Mouse (Mus musculus): Measurements from ENCODE around the gene Fgfr2. TPM values are rescaled to one million over a fixed set of nuclear protein-coding genes. Genes with fewer than 3 reads are reported as not detected.

The Fgfr2 gene
- total RNA-seq, 2 experiments from 2014 or later = 43.7 to 44.3 TPM

DNA sequence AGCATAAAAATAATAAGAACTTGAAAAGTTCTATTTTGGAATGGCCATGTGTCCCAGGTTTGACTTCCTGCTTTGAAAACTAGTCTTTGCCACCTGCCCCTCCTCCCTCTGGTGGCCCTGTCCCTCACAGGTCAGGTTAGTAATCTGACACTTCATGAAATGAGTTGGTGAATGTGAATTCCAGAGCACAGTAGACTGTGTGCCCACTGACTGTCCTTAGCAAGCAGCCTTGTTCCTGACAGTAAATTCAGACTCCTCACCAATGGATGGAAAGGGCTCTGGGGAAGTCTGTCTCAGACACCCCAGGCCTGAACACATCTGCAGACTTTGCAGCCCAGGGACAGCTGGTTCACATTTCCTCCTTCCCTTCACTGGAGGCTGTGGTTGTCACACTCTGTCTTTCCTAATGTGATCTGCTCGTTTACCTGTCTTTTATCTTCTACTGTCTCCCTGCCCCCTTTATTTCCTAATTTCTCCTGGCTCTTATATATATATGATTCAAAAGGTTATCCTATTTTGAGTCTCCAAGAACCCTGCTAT lies 919.0 kb downstream of the Fgfr2 start:
- no peak for DNase-seq (ENCODE audit: extremely low spot score in 1 of 2, low spot score in 1 of 2)

DNA sequence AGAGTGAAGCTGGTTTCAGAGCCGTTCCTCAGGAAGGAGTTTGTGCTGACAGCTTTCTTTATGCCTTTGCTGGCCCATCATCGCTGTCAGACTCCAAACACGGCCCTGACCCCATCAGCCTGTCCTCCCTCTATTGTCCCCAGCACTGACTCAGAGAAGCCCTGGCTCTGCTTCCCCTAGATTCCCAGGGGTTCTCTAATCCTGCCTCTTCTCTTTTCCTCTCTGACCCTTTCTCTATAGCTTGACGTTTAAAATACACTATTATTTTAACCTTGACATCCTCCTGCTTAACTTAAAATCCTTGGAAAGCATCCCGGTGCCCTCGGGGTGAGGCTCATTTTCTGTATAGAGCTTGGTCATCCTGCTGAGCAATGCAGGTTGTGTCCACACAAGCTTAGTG lies 923.5 kb downstream of the Fgfr2 start:
- no peak for DNase-seq (ENCODE audit: extremely low spot score in 1 of 2, low spot score in 1 of 2)

DNA sequence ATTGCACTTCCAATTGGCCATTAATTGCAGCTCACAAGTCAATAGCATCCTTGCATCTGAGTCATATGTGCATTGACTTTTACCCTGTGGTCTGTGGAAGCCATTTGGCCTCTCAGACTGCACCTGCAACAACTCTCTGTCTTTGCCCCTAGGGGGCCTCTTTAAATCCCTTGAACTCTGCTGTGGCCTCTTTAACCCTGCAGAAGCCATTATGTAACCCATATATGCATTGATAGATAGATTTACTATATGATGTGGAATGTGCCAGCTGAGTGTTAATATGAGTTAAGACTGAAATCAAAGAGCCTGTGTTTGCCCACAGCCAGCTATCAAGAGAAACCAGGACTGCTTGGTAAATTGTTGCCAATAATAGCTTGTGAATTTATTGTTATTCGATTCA lies 924.3 kb downstream of the Fgfr2 start:
- DNase-seq (ENCODE audit: extremely low spot score in 1 of 2, low spot score in 1 of 2) = no peak

DNA sequence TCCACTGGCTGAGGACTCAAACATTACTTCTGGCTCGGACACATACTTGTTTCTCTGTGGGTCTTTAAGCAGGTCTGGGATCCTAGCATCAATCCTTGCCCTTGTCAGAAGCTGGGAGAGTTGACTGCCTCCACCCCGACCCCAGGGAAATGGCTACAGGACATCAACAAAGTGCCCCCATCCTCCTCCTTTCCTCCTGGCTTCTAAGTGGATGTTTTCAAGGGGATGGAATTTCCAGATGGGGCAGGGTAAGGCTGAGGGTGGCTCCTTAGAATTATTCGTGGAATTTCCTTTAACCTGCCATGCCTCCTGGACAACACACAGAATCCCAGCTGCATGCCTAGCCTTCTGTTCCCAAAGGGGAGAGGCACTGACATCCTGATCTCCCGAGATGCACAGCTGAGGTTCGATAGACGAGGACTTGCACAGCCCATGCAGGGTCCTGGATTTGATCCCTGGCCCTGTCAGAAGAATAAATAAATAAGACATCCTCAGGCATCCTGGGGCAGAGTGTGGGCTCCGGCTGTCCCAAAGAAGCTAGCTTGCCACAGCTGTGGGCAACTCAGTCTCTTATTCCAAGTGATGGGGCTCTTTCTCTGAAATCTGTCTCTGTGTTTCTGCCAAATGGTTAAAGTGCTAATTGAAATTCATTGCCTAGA lies 925.2 kb downstream of the Fgfr2 start:
- DNase-seq (ENCODE audit: extremely low spot score in 1 of 2, low spot score in 1 of 2) = no peak

DNA sequence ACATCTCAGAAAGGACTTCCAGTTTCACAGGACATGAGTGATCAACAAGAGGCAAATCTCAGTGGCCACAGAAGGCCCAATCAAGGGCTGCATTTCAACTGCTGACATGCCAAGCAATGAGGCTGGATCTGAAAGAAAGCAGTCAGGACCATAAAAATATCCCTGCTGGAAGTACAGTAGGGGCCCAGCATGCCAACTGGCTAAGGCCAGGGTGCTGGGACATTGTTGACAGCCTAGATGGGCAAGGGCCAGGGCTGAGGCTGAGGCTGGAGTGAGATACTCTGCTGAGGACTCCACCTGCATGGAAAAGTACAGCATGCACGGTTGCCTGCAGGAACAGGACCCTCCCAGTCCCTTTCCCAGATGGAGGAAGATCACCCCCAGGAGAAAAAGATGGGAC lies 926.6 kb downstream of the Fgfr2 start:
- DNase-seq (ENCODE audit: extremely low spot score in 1 of 2, low spot score in 1 of 2) = no peak

DNA sequence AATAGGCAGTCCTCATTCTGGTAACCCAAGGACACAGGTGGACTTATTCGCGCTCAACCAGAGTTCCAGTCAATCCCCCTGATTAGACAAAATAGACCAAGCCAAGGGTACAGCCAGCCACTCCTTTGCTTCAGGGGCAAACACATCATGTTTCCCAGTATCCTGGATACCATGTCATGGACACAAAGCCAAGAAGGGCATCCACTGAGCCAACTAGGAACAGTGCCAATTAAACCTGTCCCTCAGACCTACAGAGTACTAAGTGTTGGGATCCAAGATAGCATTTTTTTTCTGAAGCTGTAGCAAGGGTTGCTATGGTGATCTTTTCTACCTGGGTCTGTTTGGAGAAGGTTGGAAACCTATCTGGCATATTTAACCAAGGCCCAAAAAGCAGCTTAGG lies 929.5 kb downstream of the Fgfr2 start:
- no peak for DNase-seq (ENCODE audit: extremely low spot score in 1 of 2, low spot score in 1 of 2)

DNA sequence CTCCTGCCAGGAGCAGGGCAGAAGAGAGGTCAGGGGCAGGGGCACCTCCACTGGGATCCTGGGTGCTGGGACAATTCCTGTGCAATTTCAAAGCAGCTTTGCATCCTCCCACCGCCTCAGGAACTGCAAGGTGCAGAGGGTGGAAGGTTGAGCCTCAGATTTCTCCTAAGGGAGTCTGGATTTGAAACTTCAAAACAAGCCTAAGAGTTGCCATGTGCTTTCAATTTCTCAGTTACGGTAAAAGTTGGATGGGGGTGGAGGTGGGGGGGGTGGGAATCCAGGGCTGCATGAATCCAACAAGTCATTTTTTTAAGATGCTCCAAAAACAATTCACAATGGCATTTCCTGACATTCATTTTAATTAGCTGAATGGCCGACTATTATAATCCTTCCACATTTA lies 935.7 kb downstream of the Fgfr2 start:
- DNase-seq (ENCODE audit: extremely low spot score in 1 of 2, low spot score in 1 of 2) = no peak

DNA sequence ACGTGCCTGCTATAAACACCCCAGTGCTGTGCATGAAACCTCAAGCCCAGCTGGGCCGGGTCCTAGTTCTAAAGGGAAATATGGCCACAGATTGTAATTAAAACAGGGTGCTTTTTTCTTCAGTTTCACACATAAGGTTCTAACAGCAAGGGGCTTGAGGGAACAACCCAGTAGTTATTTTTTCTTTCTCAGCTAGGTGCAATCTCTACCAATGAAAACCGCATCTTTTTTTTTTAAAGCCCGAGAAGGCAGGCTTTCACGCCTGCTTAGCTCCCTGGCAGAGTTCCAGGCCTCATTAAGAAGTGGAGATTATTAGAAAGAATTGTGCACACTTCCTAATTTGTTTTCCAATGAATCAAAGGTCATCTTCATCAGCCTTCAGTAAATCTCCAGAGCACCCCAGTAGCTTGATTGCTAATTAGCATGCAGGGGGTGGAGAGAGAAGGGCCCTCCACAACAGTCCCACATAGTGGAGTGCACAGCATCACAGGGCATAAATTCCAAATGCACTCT lies 939.2 kb downstream of the Fgfr2 start:
- DNase-seq (ENCODE audit: extremely low spot score in 1 of 2, low spot score in 1 of 2) = no peak

DNA sequence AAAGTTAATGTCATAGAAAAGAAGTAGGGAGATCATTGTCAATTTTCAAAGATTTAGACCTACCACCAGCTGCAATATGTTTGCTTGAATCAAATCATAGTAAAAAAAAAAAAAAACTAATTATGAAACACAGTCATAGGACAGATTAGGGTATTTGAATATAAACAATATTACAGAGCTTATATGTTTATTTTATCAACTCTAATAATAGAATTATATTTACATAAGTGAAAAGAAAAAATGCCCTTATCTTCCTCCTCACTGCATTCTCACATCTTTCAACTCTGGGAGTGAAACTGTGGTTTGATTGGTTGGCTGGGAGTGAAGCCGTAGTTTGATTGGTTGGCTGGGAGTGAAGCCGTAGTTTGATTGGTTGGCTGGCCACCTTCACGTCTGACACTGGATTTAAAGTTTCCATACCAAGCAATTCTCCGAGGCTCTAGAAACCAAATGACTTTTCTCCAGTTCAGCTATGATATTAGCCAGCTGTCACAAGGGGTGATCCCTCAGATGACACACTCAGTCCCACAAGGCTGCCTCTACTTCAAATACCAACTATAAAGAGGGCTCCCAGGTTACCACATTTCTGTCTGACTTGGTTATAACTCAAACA lies 941.5 kb downstream of the Fgfr2 start:
- no peak for DNase-seq (ENCODE audit: extremely low spot score in 1 of 2, low spot score in 1 of 2)

DNA sequence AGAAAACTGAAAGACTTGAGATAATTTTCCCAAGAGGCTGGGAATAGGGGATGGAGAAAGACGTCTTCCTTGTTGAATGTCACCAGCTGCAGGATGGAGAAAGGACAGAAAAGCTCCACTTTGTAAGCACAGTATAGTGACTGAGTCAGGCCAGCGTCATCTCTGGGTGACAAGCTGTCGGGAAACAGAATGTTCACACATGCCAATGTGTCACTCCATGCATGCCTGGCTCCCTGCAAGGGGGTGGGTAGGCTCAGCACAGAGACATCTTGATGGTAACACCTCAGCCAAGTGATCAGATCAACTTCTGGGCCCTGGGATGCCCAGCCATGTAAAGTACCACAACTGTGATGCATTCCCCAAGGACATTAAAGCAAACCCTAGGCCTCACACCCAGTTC lies 942.1 kb downstream of the Fgfr2 start:
- no peak for DNase-seq (ENCODE audit: extremely low spot score in 1 of 2, low spot score in 1 of 2)

DNA sequence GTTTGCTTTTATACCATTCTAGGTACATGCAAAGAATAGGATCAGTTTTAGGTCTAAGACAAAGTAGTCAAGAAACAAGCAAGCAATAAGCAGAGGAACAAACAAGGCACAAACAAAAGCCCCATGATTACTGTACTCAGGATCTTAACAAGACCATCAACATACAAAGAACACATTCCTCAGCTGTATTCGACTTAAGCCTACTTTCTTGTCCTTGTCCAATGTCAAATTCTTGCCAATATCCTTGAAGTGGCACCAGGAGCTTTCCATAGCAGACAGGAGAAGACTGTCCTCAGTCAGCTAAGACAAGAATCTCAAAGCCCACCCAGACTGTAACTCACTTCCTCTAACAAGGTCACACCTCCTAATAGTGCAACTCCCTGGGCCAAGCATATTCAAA lies 944.1 kb downstream of the Fgfr2 start:
- no peak for DNase-seq (ENCODE audit: extremely low spot score in 1 of 2, low spot score in 1 of 2)

DNA sequence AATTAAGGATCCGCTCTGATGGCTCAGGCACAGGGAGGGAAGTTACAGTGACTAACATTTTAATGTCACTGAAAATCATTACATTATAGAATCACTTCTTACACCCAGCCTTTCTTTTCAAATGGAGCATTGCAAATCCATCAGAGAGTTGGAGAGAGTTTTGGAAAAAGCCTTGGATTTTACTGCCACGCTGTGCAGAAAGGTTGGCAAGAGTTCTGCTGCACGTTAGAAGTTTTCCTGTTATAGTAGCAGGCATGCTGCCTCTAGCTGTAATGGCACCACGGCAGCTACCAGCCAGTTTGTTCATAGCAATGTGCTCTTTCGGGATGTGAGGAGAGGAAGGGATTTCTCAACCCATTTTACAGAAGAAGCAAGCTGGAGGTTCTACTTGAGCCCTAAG lies 948.4 kb downstream of the Fgfr2 start:
- DNase-seq (ENCODE audit: extremely low spot score in 1 of 2, low spot score in 1 of 2) = no peak

DNA sequence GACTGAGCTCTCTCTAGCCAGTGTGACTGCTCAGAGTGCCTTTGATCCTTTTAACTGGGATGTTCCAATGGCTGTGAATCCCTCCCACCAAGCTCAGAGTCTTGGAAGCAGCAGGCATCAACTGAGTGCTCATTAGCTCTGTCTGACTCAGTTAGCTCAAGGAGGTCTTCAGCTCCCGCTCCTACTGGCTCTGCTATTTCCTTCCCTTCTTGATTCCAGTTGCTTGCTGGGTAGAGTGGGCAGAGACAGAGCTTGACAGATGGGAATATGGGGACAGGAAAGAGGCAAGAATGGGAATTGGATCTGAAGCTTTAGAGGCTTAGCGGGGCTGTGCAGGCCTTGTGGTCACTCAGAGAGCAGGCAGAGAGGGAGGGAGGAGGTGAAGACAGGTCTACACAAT lies 948.9 kb downstream of the Fgfr2 start:
- no peak for DNase-seq (ENCODE audit: extremely low spot score in 1 of 2, low spot score in 1 of 2)

DNA sequence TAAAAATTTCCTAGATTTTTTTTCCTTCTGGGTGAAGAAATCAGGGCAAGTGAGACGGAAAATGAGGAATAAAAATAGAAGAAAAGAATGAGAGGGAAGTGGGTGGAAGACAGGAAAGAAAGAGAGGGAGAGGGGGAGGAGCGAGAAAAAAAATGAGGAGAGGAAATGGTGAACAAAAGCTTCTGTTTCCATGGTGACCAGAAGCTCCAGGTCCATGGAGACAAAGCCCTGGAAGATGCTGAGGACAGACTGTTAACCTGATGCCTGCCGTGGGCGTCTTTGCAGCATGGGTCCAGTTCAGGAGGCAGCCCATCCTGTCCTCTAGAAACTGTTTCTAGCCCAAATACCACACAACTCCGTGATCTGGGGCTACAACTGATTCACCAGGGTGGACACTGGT lies 950.9 kb downstream of the Fgfr2 start:
- no peak for DNase-seq (ENCODE audit: extremely low spot score in 1 of 2, low spot score in 1 of 2)

DNA sequence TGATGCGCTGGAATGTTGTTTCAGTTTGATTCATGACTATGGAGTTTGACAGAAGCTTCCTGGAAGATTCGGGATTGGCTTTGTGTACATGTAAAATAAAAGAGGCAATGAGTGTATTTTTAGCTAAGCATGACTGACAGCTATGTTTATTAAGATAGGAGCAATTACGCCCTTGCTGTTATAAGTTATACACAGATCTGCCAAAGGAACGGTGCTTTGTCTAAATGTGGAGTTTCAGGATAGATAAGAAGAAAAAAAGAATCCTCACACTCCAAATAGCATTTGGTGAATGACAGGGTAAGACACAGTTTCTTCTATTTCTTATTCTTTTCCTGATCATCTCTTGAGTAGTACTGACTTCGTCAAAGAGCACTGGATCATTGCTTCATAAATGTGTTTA lies 951.4 kb downstream of the Fgfr2 start:
- no peak for DNase-seq (ENCODE audit: extremely low spot score in 1 of 2, low spot score in 1 of 2)

DNA sequence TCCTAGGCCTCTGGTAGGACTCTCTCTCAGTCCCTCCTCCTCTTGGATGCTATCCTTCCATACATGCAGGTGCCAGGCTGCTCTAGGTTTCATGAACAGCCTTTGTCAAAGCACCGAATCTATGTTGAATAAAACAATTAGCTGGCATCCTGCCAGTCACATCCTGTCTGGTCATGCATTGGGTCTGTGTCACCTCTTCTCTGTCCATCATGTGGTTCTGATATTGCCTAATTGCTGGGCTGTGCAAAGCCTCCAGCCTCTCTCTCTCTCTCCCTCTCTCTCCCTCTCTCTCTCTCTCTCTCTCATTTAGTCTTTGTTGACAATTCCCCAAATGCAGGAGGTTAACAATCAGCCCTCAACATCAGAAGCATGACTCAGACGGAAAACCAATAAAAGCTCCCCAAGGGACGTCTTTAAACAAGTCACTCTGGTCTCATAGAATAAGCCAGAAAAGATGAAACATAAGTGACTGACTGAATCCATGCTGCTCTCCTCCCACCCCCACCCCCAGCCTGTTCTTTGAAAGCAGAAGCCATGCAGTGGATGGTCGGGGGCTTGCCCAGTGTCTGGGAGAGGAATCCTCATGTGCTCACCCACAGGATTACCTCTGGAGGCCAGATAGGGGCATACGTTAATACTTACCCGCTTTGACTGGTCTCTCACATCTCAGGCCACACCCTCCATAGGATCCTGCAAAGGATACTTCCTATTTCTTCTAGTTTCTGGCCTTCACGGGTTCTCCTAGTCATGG lies 953.6 kb downstream of the Fgfr2 start:
- DNase-seq (ENCODE audit: extremely low spot score in 1 of 2, low spot score in 1 of 2) = no peak

DNA sequence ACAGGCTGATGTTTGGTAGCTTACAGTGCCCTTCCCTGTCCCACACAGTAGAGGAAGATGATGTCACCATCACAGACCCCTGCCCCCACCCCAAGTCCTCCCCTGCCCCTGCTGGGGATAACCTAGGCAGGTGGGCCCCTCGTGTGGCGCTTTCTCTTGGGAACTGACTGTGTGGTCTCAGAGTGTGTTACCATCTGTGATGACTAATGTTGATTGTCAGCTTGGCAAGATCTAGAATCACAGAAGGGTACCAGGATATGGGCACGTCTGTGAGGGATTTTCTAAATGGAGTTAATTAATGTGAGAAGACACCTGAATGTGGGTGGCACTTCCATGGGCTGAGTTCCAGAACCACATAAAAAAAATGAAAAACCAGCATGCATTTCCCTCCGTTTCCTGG lies 955.9 kb downstream of the Fgfr2 start:
- no peak for DNase-seq (ENCODE audit: extremely low spot score in 1 of 2, low spot score in 1 of 2)

DNA sequence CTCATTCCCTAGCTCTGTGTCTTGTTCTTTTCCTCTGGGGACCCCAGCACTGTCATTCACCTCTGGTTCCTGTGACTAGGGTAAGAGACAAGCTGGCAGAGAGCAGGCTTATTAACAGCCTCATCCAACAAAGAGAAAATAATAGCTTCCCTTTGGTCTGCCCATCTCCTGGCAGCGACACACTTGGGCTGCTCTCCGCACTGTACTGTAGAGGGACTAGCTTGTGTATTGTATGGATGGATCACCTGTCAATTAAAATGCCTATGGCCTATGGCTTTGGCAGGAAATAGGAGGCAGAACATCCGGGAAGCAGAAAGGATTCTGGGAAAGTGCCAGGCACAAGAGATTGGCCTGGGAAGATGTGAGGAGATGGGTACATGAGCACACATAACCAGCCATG lies 960.9 kb downstream of the Fgfr2 start:
- DNase-seq (ENCODE audit: extremely low spot score in 1 of 2, low spot score in 1 of 2) = no peak

DNA sequence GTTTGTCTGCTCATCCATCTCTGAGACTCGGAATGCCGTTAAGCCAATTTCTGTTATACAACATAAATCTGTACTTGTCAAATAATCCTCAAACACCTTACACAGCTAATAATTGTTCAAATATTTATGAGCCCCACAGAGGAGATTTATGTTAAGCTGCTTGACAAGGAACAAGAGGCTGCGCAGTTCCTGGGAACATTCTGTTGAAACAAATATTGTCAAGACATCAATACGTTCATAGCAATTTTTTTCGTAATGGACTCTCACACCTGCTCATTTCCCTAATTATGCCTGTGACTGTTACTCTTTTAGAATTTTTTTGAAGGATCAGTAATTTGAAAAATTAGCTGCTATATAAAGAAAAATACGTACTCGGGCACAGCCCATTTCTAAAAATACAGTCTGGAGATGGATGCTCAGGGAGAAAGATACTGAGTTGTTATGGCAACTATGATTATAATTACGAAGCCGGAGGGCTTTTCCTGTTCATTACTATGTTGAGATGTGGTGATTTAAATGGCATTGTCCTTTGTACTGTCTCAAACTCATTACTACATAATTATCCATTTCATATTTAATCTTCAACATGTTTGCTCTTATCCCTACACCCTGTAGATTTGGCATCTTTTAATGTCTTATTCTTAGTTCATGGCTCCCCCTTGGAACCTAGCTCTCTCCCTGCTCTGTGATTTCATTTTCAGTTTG lies 964.7 kb downstream of the Fgfr2 start:
- DNase-seq (ENCODE audit: extremely low spot score in 1 of 2, low spot score in 1 of 2) = no peak

DNA sequence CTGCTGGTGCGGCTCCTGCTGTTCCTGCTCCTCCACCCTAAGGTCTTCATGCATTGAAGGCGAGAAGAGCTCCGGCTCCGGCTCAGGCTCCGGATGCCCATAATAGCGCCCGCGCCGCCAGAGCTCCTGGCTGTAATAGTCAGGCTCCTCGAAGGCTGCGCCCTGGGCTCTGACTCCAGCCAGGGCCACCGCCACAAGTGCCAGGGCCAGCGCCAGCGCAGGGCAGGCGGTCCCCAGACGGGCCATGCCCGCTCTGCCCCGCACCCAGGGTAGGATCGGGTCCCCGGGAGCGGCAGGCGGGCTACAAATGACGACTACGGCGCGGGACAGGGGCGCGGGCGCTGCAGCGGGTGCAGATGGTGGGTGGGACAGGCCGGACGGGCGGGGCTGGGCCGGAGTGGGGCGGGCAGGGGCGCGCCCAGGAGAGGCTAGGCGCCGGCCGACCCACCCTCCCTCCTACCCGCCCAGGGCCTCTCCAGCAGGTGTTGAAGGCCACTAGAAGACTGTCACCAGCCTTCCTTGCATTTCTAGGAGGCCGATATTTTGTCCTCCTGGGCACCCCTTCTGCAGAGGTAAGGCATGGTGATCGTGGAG lies 968.7 kb downstream of the Fgfr2 start, which contains the start of gene Cpxm2:
Cpxm2 (minus strand) TSS at position 372 of the 594 bp plus-strand sequence.
- DNase-seq (ENCODE audit: extremely low spot score in 1 of 2, low spot score in 1 of 2) = no peak
